Mouse (Mus musculus): Measurements from ENCODE around the gene Cldn10. TPM values are rescaled to one million over a fixed set of nuclear protein-coding genes. Genes with fewer than 3 reads are reported as not detected.

Gene Cldn10
- total RNA-seq, 2 experiments from 2014 or later, result 0.23 to 0.24 TPM

- no peak for DNase-seq
Observed at GRCm38 (mm10) chr14:118866014-118866811, 78.5 kb downstream of the Cldn10 start.

DNA sequence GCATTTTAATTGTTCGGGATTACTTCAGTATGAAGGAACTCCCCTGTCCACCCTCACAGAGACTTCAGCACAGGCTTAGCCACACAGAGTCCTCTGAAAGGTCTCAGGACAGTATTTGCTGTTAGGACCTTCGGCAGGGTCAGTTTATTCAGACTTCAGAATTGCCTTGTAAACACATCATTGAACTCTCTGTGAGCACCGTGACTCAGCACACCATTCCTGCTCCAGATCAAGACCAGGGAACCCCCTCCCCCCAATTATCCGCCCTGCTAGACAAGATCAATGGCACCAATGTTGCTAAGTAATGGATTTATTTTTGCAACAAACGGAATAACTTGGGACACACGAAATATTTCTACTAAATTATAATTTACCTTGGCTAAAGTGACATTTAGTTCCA, 79.7 kb downstream of the Cldn10 start:
- no peak for DNase-seq

GRCm38 (mm10) chr14:118868102-118868724, 80.5 kb downstream of the Cldn10 start:
- DNase-seq, result no peak

- DNase-seq, result no peak
Observed at GRCm38 (mm10) chr14:118869712-118870111, 82.0 kb downstream of the Cldn10 start.

GRCm38 (mm10) chr14:118874126-118874525, 86.4 kb downstream of the Cldn10 start:
- DNase-seq, result no peak

- no peak for DNase-seq
Observed at GRCm38 (mm10) chr14:118874786-118875415, 87.2 kb downstream of the Cldn10 start.

GRCm38 (mm10) chr14:118878346-118878910, 90.7 kb downstream of the Cldn10 start:
- no peak for DNase-seq

DNA sequence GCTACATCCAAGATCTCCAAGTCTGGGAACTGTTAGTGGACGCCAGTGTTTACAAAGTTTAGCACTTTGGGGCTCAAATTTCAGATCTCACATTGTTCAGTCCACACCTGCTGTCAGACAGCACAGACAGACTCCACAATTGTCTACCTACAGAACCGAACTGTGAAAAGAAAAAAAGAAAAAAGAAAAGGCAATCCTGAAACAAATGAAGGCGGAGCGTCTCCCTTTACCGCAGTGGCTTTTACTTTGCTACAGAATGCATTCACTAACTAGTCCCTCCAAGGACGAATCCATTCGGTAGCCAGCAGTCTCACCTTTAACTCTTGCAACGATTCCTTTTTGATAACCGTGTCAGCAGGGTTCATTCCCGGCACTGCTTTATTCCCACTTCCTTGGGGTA, 93.0 kb downstream of the Cldn10 start:
- no peak for DNase-seq

GRCm38 (mm10) chr14:118883344-118884249, 95.9 kb downstream of the Cldn10 start:
- no peak for DNase-seq

GRCm38 (mm10) chr14:118884250-118884556, 96.5 kb downstream of the Cldn10 start:
- no peak for DNase-seq

GRCm38 (mm10) chr14:118890101-118890500, 102.4 kb downstream of the Cldn10 start:
- DNase-seq, result no peak

GRCm38 (mm10) chr14:118895228-118895627, 107.5 kb downstream of the Cldn10 start:
- DNase-seq, result no peak

DNA sequence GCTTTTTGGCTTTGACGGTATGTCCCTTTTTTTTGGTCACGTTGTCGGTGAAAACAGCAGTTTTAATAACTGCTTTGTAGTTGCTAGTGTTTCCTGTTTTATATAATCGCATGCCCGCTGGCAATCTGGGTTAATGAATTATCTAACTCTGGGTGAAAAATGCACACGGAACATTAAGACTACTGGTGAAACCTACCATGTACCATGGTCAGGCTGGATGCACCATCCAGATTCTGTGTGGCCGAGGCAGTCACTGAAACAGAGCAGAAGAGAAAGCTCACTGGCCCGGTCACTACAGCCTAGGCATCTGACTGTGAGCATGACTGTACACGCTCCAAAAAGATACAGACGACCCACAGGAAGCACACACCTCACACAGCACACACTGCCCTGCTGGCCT, 107.9 kb downstream of the Cldn10 start:
- no peak for DNase-seq

GRCm38 (mm10) chr14:118899940-118900339, 112.2 kb downstream of the Cldn10 start:
- DNase-seq, result no peak

DNA sequence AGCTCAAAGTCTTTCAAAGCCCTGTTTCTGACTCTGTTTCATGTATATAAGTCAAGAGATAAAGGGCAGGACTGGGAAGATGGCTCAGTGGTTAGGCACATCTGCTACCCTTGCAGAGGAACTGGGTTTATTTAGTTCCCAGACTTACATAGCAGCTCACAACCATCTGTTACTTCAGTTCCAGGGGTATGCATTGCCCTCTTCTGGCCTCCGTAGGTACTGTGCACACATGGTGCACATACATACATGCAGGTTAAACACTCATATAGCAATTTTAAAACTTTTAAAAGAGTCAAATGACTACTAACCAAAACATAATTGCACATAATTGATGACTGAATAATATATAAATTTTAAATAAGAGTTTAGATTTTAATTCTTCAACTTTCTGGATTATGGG, 113.2 kb downstream of the Cldn10 start:
- DNase-seq, result no peak

DNA sequence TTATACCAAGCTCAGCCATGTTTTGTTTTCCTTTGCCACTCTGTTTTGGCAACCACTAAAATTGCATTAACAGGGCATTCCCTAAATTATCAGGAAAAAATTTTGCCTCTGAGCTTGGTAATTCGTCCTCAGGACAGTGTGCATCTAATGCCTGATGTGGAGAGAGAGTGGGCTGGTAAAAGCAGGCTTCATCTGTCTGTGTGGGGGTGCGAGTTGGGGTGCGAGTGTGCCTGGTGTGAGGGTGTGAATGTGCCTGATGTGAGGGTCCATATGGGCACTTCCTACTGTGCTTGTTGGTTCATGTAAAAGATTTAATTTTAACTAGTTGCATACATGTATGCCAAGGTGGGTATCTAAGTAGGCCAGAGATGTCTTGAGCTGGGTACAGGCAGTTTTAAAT, 115.7 kb downstream of the Cldn10 start:
- DNase-seq, result no peak

DNA sequence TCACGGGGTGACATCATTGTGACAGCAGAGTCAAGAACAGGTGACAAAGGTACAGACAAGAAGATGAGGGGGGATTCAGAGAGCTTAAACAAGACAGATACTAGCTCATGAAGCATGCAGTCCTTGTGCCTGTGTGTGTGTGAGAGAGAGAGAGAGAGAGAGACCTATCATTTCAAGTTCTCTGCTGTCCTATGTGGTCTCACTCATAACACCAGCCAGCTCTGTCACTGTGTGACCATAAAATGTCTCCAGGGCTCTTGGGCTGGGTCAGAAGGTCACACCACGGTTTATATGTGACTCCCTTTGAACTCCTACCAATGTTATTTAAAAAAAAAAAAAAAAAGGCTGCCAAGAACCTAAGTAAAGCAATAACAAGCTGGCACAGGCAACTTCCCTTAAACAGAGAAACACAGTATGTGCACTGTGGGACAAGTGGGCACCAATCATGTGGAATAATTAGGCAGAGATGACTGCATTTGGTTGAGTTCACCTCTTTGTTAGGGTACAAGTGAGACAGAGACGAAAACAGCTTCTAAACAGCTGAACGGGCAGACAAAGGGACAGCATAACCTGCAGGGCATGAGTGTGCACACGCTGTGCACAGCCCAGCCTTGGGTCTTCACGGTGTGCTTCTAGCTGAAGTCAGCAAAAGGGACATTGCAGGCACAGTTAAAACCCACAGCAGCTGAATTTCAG, 116.3 kb downstream of the Cldn10 start:
- no peak for DNase-seq

DNA sequence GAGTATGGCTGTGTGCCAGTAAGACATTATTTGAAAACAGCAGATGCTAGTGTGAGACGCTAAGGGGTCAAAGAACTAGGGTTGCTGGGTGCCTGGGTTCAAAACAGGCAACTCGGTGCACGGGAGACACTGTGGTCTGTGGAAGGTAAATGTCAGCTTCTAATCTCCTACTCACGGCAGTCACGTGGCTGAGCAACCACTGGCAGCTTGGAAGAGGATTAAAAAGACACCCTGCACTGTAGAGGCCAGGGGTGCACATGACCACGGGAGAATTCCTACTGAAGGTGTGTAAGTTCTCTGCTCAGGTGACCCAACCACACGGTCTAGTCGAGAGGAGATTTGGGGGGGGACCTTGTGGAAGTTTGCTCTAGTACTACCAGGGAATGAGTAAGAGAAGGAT, 119.9 kb downstream of the Cldn10 start:
- no peak for DNase-seq

- peak; percentile 21 for DNase-seq
Observed at GRCm38 (mm10) chr14:118909872-118910271, 122.2 kb downstream of the Cldn10 start.

- peak; percentile 76 for DNase-seq
Observed at GRCm38 (mm10) chr14:118910332-118911222, 122.9 kb downstream of the Cldn10 start.

DNA sequence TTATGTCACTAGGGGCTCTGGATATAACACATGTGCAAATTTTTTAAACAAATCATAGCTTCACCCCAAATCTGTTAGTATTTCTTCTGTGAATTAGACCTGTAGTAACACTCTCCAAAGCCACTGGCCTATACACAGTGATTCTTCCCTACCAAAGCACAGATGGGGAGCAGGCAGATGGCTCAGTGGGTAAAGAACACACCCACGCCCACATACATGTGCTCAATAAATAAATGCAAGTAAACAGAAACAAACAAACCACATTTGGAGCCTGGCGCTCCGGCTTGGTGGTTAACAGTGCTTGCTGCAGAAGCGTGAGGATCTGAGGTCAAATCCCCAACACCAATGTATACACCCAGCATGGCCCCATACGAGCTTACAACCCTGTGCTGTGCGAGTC, 123.8 kb downstream of the Cldn10 start:
- no peak for DNase-seq
